Mouse (Mus musculus) T-helper 1 cell (primary cell): Measurements from ENCODE around the gene Slc6a2.

Source experiments
- in situ Hi-C: fragments of 300-600 bp; cut with MboI, MseI; formaldehyde crosslinking; loops from one replicate; pipeline ENCODE4 v1.15.1; 2025; ENCODE audit warnings: high pct_unique_total_duplicates

Slc6a2 gene

GRCm38 (mm10) chr8:93030664-93031063 is 70.8 kb downstream of the Slc6a2 start:
- in situ Hi-C loops = no loop called here

- in situ Hi-C loops = no loop called here
These were observed 79.0 kb downstream of the Slc6a2 start for GRCm38 (mm10) chr8:93038831-93039230.

- in situ Hi-C loops = no loop called here
These were observed 80.4 kb downstream of the Slc6a2 start for GRCm38 (mm10) chr8:93040256-93040655.

GRCm38 (mm10) chr8:93040776-93041567 is 81.1 kb downstream of the Slc6a2 start:
- in situ Hi-C loops = no loop called here

GRCm38 (mm10) chr8:93043083-93043482 is 83.2 kb downstream of the Slc6a2 start:
- in situ Hi-C loops = no loop called here

GRCm38 (mm10) chr8:93048092-93048491 is 88.2 kb downstream of the Slc6a2 start, which contains the start of gene Ces1a:
Gene Ces1a (minus strand): TSS chr8:93048192.
- in situ Hi-C loops = no loop called here

- in situ Hi-C loops = no loop called here
These were observed 88.9 kb downstream of the Slc6a2 start for GRCm38 (mm10) chr8:93048510-93049416.
